Mouse (Mus musculus) liver, adult 2 months (tissue): ENCODE data around the gene Gpc3.
A peak's percentile ranks its signal among the peaks of the same experiment; 100 is the strongest.

Experiments
- CTCF ChIP-seq: fragments of 200-500 bp; IDR thresholded peaks from 2 replicates; pipeline ENCODE4 v1.5.1; 2011; ENCODE audit warnings: low read depth, low read length, control low read depth
- POLR2A ChIP-seq: fragments of 200-500 bp; IDR thresholded peaks from 2 replicates; pipeline ENCODE4 v1.6.1; 2011; ENCODE audit warnings: low read length, control low read depth; ENCODE audit not compliant: insufficient read depth; ENCODE audit errors: extremely low read depth

DNA sequence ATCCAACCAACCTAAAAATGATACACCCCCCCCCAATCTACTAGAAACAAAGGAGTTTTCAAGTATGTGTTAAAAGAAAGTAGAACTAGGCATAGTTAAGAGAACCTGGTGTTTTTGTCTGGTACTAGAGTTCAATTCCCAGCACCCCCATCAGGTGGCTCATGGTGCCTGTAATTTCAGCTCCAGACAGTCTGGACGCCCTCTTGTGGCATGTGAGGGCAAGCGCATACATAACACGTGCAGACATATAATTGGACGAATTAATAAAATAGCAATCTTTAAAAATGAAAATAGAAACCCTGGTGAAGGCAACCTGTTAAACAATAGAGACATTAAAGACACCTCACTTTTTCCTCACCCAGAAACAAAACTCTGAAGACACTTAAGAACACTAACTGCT, 10.6 kb downstream of the Gpc3 start:
- TF ChIP-seq POLR2A (no peak), CTCF (0 out of 2 replicates have a peak, but pooled peaks have one; percentile 12)
